Mouse (Mus musculus): ENCODE measurements around the gene Dhdds. TPM values are rescaled to one million over a fixed set of nuclear protein-coding genes. Genes with fewer than 3 reads are reported as not detected.

Gene Dhdds
- total and polyA plus RNA-seq, 3 experiments: 15.9 to 37.7 TPM; not detected in 1

- H3K27ac ChIP-seq (ENCODE audit: control insufficient read depth, low read depth, low read length): peak overlapping the region; percentile 93
- no peaks in the 10 kb centered on the region for H3K9me3 ChIP-seq (replicated peaks; ENCODE audit: insufficient read depth, low read length)
- H3K79me2 ChIP-seq (ENCODE audit: control insufficient read depth, insufficient read depth, low read length, poor library complexity): peaks cover 11% of the 10 kb centered on the region
- peak overlapping the region; percentile 65 to 86 for H3K4me3 ChIP-seq (ENCODE audit: control insufficient read depth in 1 of 2, insufficient read depth in 1 of 2, low read depth in 2 of 2, low read length in 2 of 2)
- peak overlapping the region; percentile 99 for H3K9ac ChIP-seq (ENCODE audit: control insufficient read depth, low read depth, low read length, poor library complexity, severe bottlenecking)
- peaks cover 0 to 8% of the 10 kb centered on the region in 2 experiments; a peak in 1 of 4 replicates for H3K4me1 ChIP-seq (ENCODE audit: control insufficient read depth in 1 of 2, insufficient read depth in 2 of 2, low read length in 2 of 2)
- no peaks in the 10 kb centered on the region for H3K27me3 ChIP-seq (ENCODE audit: control insufficient read depth in 1 of 2, insufficient read depth in 2 of 2, low read length in 2 of 2)
- H3K36me3 ChIP-seq (ENCODE audit: control insufficient read depth in 1 of 2, insufficient read depth in 2 of 2, low read length in 2 of 2): peaks cover 5 to 14% of the 10 kb centered on the region in 2 experiments; a peak in 3 of 4 replicates
- peak; percentile 93 for DNase-seq (ENCODE audit: low read depth, low spot score)
- no peak for TF ChIP-seq GABPA (IDR thresholded peaks at IDR 0.05; ENCODE audit: low read depth, low read length)
- TF ChIP-seq CTCF (IDR thresholded peaks at IDR 0.05 in 2 of 3, conservative IDR thresholded peaks at IDR 0.05 in 1 of 3; ENCODE audit: control insufficient read depth in 1 of 3, insufficient read depth in 1 of 3, low read depth in 2 of 3, low read length in 3 of 3, poor library complexity in 1 of 3, severe bottlenecking in 1 of 3): no peak
- peak; percentile 90 for TF ChIP-seq SIN3A (IDR thresholded peaks at IDR 0.05; ENCODE audit: low read length)
- TF ChIP-seq BHLHE40 (IDR thresholded peaks at IDR 0.05; ENCODE audit: borderline replicate concordance, low read depth, low read length): peak; percentile 87
- TF ChIP-seq ZNF384 (IDR thresholded peaks at IDR 0.05; ENCODE audit: low read depth, low read length): no peak
- TF ChIP-seq RAD21 (IDR thresholded peaks at IDR 0.05; ENCODE audit: low read depth, low read length): no peak
- 0 out of 2 replicates have a peak, but pooled peaks have one; percentile 35 for TF ChIP-seq ETS1 (IDR thresholded peaks at IDR 0.05; ENCODE audit: low read depth, low read length)
- TF ChIP-seq JUND (IDR thresholded peaks at IDR 0.05; ENCODE audit: low read depth, low read length): no peak
- 0 out of 2 replicates have a peak, but pooled peaks have one; percentile 16 for TF ChIP-seq TCF12 (IDR thresholded peaks at IDR 0.05; ENCODE audit: low read depth, low read length)
- no peak for TF ChIP-seq CHD2 (IDR thresholded peaks at IDR 0.05; ENCODE audit: low read length)
- no peak for TF ChIP-seq USF2 (IDR thresholded peaks at IDR 0.05; ENCODE audit: borderline replicate concordance in 1 of 2, insufficient read depth in 1 of 2, low read depth in 1 of 2, low read length in 2 of 2)
- no peak for TF ChIP-seq MEF2A (IDR thresholded peaks at IDR 0.05; ENCODE audit: extremely low read depth, insufficient replicate concordance, low read depth, low read length, poor library complexity, severe bottlenecking)
- TF ChIP-seq MAZ (IDR thresholded peaks at IDR 0.05; ENCODE audit: low read depth, low read length): no peak; the same call in 1 of the 2 replicates
- no peak for TF ChIP-seq ZC3H11A (IDR thresholded peaks at IDR 0.05; ENCODE audit: low read depth, low read length)
- TF ChIP-seq ZKSCAN1 (IDR thresholded peaks at IDR 0.05; ENCODE audit: low read depth, low read length): no peak
- peak; percentile 20; the same call in 1 of the 2 replicates for TF ChIP-seq NRF1 (IDR thresholded peaks at IDR 0.05; ENCODE audit: insufficient read depth, low read depth, low read length, poor library complexity, severe bottlenecking)
- no peak for TF ChIP-seq SMC3 (IDR thresholded peaks at IDR 0.05; ENCODE audit: low read depth, low read length)
- no peak for TF ChIP-seq RCOR1 (IDR thresholded peaks at IDR 0.05; ENCODE audit: low read depth, low read length)
- no peak for TF ChIP-seq GATA1 (IDR thresholded peaks at IDR 0.05; ENCODE audit: low read depth, low read length)
- 0 out of 2 replicates have a peak, but pooled peaks have one; percentile 42 for TF ChIP-seq TBP (IDR thresholded peaks at IDR 0.05; ENCODE audit: low read depth, low read length)
- no peak for TF ChIP-seq MYB (IDR thresholded peaks at IDR 0.05; ENCODE audit: low read depth, low read length)
- no peak; the same call in 1 of the 2 replicates for TF ChIP-seq HCFC1 (IDR thresholded peaks at IDR 0.05; ENCODE audit: low read depth, low read length)
- no peak for TF ChIP-seq TAL1 (IDR thresholded peaks at IDR 0.05; ENCODE audit: low read length)
- TF ChIP-seq POLR2AphosphoS5 (IDR thresholded peaks at IDR 0.05; ENCODE audit: borderline replicate concordance, low read depth, low read length): no peak
- no peak for TF ChIP-seq USF1 (IDR thresholded peaks at IDR 0.05; ENCODE audit: low read depth, low read length)
- 0 out of 4 replicates have a peak, but pooled peaks of 1 of the 2 experiments have one; percentile 2 for TF ChIP-seq EP300 (IDR thresholded peaks at IDR 0.05; ENCODE audit: low read depth in 1 of 2, low read length in 2 of 2)
- no peak for TF ChIP-seq MAFK (IDR thresholded peaks at IDR 0.05; ENCODE audit: borderline replicate concordance, low read depth, low read length)
- peak; percentile 58; the same call in 1 of the 2 replicates for TF ChIP-seq ELF1 (IDR thresholded peaks at IDR 0.05; ENCODE audit: low read depth, low read length)
- peak; percentile 59; the same call in 1 of the 2 replicates for TF ChIP-seq ZMIZ1 (IDR thresholded peaks at IDR 0.05; ENCODE audit: low read depth, low read length)
- no peak; a peak in 1 of 4 replicates for TF ChIP-seq POLR2A (IDR thresholded peaks at IDR 0.05; ENCODE audit: control insufficient read depth in 1 of 2, insufficient read depth in 1 of 2, low read depth in 1 of 2, low read length in 2 of 2, poor library complexity in 1 of 2)
- no peak for TF ChIP-seq UBTF (IDR thresholded peaks at IDR 0.05; ENCODE audit: borderline replicate concordance, insufficient read depth, low read depth, low read length)
- peak; percentile 46; the same call in 1 of the 2 replicates for TF ChIP-seq MAX (IDR thresholded peaks at IDR 0.05; ENCODE audit: low read length)
- no peak; the same call in 1 of the 2 replicates for TF ChIP-seq NELFE (IDR thresholded peaks at IDR 0.05; ENCODE audit: low read depth, low read length)
- TF ChIP-seq E2F4 (IDR thresholded peaks at IDR 0.05; ENCODE audit: borderline replicate concordance, low read depth, low read length): no peak
- TF ChIP-seq POLR2AphosphoS2 (IDR thresholded peaks at IDR 0.05; ENCODE audit: low read length): no peak
Measured at GRCm38 (mm10) chr4:133967138-133967865, 33.4 kb downstream of the Dhdds start.
